Mouse (Mus musculus) heart, embryonic 15.5 days (tissue): ENCODE measurements around the gene Polr2j. TPM values are rescaled to one million over a fixed set of nuclear protein-coding genes. Genes with fewer than 3 reads are reported as not detected.

Source experiments
- ATAC-seq: fragments of 200-750 bp; cut with Nextera tagmentation; replicated peaks from 2 replicates; pipeline ENCODE4 v1.8.0; 2017; ENCODE audit warnings: low read depth, moderate TSS enrichment; ENCODE audit not compliant: insufficient number of reproducible peaks, insufficient read depth, low FRiP score
- H3K27ac ChIP-seq: fragments of 300-500 bp; sonication (generic); 2 replicates; pipeline ENCODE4 v1.5.1; 2015; ENCODE audit warnings: mild to moderate bottlenecking, inconsistent platforms
- H3K27me3 ChIP-seq: fragments of 300-500 bp; sonication (generic); 2 replicates; pipeline ENCODE4 v1.6.1; 2015; ENCODE audit warnings: inconsistent platforms
- H3K36me3 ChIP-seq: fragments of 300-500 bp; sonication (generic); 2 replicates; pipeline ENCODE4 v1.6.1; 2015; ENCODE audit warnings: mild to moderate bottlenecking, inconsistent platforms
- H3K4me1 ChIP-seq: fragments of 300-500 bp; sonication (generic); replicated peaks from 2 replicates; pipeline ENCODE4 v1.6.1; 2015; ENCODE audit warnings: inconsistent platforms
- H3K4me2 ChIP-seq: fragments of 300-500 bp; sonication (generic); 2 replicates; pipeline ENCODE4 v1.6.1; 2015; ENCODE audit warnings: inconsistent platforms, mild to moderate bottlenecking, moderate library complexity
- H3K4me3 ChIP-seq: fragments of 300-500 bp; sonication (generic); 2 replicates; pipeline ENCODE4 v1.5.1; 2015; ENCODE audit warnings: mild to moderate bottlenecking, inconsistent platforms
- H3K9ac ChIP-seq: fragments of 300-500 bp; sonication (generic); 2 replicates; pipeline ENCODE4 v1.6.1; 2015; ENCODE audit warnings: mild to moderate bottlenecking, inconsistent platforms
- H3K9me3 ChIP-seq: fragments of 300-500 bp; sonication (generic); replicated peaks from 2 replicates; pipeline ENCODE4 v1.6.1; 2016; ENCODE audit warnings: inconsistent platforms
- WGBS: fragments of 180-500 bp; shearing (Covaris S2); methylation state at CpG from one replicate; pipeline ENCODE4 v1.1.7; 2015; ENCODE audit warnings: mixed read lengths; 5-methylcytosine and 5-hydroxymethylcytosine counted together
- polyA plus RNA-seq: library from polyadenylated mRNA; unstranded; fragments of >200 nt; fragmentation: Nextera tagmentation; extraction: Ambion mirVana; gene quantifications from 2 replicates; pipeline ENCODE4 v1.2.1, GENCODE M21; 2015

Polr2j gene
- polyA plus RNA-seq = 135 and 140 TPM in 2 replicates

DNA sequence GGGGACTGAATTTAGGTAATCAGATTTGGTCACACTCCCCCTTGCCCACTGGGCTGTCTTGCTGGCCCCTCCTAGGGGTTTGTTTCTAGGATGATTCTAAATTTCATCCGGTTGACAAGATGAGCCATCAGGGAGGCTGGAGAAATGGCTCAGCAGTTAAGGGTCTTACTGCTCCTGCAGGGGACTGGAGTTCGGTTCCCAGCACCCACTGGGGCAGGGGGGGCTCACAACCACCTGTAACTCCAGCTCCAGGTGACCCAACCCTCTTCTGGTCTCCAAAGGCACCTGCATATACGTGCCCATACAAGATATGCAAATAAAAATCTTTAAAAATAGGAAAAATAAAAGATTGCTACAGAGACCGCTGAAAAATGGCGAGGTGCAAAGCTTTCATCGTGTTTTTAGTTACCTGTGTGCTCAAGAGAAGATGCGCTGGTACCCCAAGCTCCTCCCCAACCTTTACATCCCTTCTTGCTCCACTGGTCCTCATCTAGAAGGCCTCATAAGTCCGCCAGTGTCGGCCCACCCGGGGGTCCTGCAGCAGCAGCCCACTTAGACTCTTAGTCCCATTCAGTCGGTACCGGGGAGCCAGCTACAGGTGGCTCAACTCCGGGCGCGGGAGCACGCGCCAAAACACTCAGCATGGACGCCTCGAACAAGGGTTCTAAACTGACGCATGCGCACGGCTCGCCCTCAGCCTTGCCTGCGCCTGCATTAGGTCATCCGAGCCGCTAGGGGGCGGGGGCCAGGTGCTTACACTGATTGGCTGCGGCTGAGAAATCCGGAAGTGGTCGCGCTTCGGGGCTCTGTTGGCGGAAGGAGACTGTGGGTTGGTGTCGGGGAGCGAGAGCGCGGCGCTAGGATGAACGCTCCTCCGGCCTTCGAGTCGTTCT, at the start of gene Polr2j:
Polr2j (plus strand) TSS at position 741 of the 893 bp plus-strand sequence.
- peak; percentile 94 for ATAC-seq
- 3% methylated on average over 42 of the region's 42 CpGs for WGBS

DNA sequence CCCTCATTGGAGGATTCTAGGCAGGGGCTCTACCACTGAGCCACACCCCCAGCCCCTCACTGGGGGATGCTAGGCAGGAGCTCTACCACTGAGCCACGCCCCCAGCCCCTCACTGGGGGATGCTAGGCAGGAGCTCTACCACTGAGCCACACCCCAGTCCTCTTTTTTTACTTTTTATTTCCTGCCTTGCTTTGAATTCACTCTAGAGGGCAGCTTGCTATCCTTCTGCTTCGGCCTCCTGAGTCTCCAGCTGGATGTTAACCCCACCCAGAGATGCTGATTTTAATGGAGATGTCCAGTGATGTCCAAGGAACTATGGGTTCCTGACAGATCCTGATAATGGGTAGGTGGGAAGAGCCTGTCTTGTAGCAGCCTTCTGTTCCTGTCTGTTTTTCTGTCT, 47.0 kb upstream of the Polr2j start:
- H3K4me2 ChIP-seq = no peak overlapping the region
- WGBS = 66% methylated on average over 2 of the region's 2 CpGs

More for the DNA sequence above, at the start of gene Polr2j:
- H3K4me2 ChIP-seq = peak within 1 kb of the TSS; percentile 95
- H3K9ac ChIP-seq = peak within 1 kb of the TSS; percentile 86
- H3K36me3 ChIP-seq = peaks cover 12% of the 10 kb centered on the region; the same call in 1 of the 2 replicates
- peak within 1 kb of the TSS; percentile 66 for H3K27ac ChIP-seq
- peaks cover 21% of the 10 kb centered on the region for H3K4me1 ChIP-seq
- no peaks in the 10 kb centered on the region for H3K9me3 ChIP-seq
- no peaks in the 10 kb centered on the region for H3K27me3 ChIP-seq
- H3K4me3 ChIP-seq = peak within 1 kb of the TSS; percentile 98

DNA sequence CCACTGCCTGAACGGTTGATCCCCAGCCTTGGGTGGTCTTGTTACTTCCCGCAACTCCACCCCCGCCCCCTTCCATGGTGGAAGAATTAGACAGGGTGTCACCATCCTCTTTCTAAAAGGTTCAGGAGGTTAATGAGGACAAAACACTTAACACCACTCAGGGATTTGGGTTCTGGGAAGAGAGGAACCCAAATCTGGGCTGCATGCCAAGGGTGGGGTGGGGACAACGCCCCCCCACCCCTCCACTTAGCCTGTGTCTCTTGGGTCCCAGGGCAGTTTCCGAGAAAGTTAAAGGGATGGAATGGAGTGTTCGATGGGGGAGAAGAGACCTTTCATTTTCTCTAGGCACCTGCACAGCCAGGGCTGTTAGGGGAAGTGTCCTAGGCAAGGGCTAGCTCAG, 43.4 kb upstream of the Polr2j start:
- Histone ChIP-seq H3K27ac (no peak overlapping the region), H3K4me1 (0 out of 2 replicates have a peak, but pooled peaks cover 7% of the 10 kb centered on the region), H3K36me3 (no peaks in the 10 kb centered on the region), H3K4me2 (no peak overlapping the region), H3K9me3 (no peaks in the 10 kb centered on the region), H3K9ac (no peak overlapping the region), H3K27me3 (peaks cover 3% of the 10 kb centered on the region; the same call in 1 of the 2 replicates), H3K4me3 (no peak overlapping the region)
- WGBS = 50% methylated on average over 6 of the region's 6 CpGs
- no peak for ATAC-seq

More for the DNA sequence above, 47.0 kb upstream of the Polr2j start:
- no peak overlapping the region for H3K27ac ChIP-seq
- no peaks in the 10 kb centered on the region for H3K9me3 ChIP-seq
- no peak overlapping the region for H3K4me3 ChIP-seq
- no peak for ATAC-seq
- no peaks in the 10 kb centered on the region for H3K36me3 ChIP-seq
- no peak overlapping the region for H3K9ac ChIP-seq
- peaks cover 4% of the 10 kb centered on the region; the same call in 1 of the 2 replicates for H3K27me3 ChIP-seq
- no peaks in the 10 kb centered on the region for H3K4me1 ChIP-seq

DNA sequence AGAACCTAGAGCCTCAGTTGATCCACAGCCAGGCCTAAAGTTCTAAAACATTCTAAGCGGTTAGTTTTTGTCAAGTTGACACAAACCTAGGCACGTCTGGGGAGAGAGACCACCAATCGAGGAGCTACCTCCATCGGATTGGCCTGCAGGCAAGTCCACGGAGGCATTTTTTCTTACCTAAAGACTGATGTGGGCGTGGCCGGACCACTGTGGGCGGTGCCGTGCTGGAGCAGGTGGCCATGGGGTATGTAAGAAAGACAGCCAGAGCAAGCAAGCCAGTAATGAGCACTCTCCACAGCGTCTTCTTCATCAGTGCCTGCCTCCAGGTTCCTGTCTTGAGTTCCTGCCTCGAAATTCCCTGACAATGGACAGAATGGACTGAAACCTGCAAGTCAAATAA, 42.9 kb upstream of the Polr2j start:
- no peak overlapping the region for H3K4me3 ChIP-seq
- no peak overlapping the region for H3K4me2 ChIP-seq
- no peaks in the 10 kb centered on the region for H3K9me3 ChIP-seq
- H3K36me3 ChIP-seq = no peaks in the 10 kb centered on the region
- H3K9ac ChIP-seq = no peak overlapping the region
- ATAC-seq = no peak
- H3K4me1 ChIP-seq = 0 out of 2 replicates have a peak, but pooled peaks cover 7% of the 10 kb centered on the region
- 65% methylated on average over 11 of the region's 11 CpGs for WGBS
- H3K27me3 ChIP-seq = no peaks in the 10 kb centered on the region
- no peak overlapping the region for H3K27ac ChIP-seq

DNA sequence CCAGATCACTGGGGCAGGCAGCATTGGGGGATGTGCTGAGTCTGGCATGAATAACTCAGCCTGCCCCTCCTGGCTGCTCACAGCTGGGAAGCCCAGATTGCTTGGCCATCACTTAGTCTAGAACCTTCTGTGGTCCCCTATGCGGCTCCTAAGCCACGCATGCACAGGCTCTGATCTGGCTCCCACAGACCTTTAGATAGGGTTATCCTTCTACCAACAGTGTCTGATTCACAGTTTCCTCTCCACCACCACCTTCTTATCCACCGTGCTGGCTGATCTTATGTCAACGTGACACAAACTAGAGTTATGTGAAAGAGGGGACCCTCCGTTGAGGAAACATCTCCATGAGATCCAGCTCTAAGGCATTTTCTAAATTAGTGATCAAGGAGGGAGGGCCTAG, 41.4 kb upstream of the Polr2j start:
- H3K27me3 ChIP-seq = no peaks in the 10 kb centered on the region
- no peak for ATAC-seq
- 0 out of 2 replicates have a peak, but pooled peaks cover 7% of the 10 kb centered on the region for H3K4me1 ChIP-seq
- 68% methylated on average over 5 of the region's 5 CpGs for WGBS
- no peak overlapping the region for H3K9ac ChIP-seq
- no peaks in the 10 kb centered on the region for H3K9me3 ChIP-seq
- H3K4me2 ChIP-seq = no peak overlapping the region
- no peaks in the 10 kb centered on the region for H3K36me3 ChIP-seq
- H3K27ac ChIP-seq = no peak overlapping the region
- H3K4me3 ChIP-seq = no peak overlapping the region

DNA sequence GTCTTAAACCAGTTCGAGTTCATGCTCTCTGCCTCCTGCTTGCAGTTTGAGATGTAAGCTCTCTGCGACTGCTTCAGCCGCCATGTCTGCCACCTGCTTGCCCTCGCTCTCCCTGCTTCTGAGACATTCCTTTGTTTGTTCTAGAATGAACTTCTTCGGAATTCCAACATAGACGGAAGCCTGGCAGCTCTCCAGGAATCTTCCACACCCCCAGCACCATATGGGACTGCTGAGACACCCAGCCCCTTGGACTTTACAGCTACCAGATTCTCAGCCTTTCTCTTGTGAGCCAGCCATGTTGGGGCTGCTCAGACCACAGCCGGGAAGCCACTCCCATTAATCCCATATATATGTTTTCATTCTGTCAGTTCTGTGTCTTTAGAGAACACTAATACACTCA, 40.1 kb upstream of the Polr2j start:
- Histone ChIP-seq H3K27me3 (no peaks in the 10 kb centered on the region), H3K36me3 (no peaks in the 10 kb centered on the region), H3K4me2 (no peak overlapping the region), H3K27ac (no peak overlapping the region), H3K9me3 (no peaks in the 10 kb centered on the region), H3K4me1 (0 out of 2 replicates have a peak, but pooled peaks cover 7% of the 10 kb centered on the region), H3K9ac (no peak overlapping the region), H3K4me3 (no peak overlapping the region)
- no peak for ATAC-seq
- 35% methylated on average over 7 of the region's 7 CpGs for WGBS

DNA sequence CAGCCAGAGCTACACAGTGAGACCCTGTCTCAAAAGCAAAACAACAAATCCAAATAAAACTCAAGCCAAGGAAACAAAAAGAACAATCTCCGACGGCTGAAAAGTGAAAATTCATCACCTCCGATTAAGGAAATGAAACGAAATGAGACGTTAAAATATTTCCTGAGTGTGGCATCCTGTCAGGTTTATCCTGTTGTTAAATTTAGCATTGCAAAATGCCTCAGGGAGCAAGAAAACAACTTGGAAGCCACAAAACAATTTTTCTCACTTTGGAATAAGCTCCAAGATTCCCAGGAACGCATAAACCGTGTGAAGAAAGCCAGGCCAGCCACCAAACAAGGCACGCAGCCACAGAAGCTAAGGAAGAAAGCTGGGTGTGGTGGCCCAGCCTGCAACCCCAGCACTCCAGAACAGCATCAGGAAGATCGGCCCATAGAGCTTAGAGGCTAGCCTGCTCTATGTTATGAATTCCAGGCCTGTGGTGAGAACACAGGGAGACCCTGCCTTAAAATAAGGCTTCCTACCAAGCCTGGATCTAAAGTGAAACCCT, 39.4 kb upstream of the Polr2j start:
- Histone ChIP-seq H3K9me3 (no peaks in the 10 kb centered on the region), H3K36me3 (no peaks in the 10 kb centered on the region), H3K9ac (no peak overlapping the region), H3K4me2 (no peak overlapping the region), H3K4me1 (0 out of 2 replicates have a peak, but pooled peaks cover 7% of the 10 kb centered on the region), H3K4me3 (no peak overlapping the region), H3K27me3 (no peaks in the 10 kb centered on the region), H3K27ac (no peak overlapping the region)
- 59% methylated on average over 9 of the region's 9 CpGs for WGBS
- ATAC-seq = no peak

DNA sequence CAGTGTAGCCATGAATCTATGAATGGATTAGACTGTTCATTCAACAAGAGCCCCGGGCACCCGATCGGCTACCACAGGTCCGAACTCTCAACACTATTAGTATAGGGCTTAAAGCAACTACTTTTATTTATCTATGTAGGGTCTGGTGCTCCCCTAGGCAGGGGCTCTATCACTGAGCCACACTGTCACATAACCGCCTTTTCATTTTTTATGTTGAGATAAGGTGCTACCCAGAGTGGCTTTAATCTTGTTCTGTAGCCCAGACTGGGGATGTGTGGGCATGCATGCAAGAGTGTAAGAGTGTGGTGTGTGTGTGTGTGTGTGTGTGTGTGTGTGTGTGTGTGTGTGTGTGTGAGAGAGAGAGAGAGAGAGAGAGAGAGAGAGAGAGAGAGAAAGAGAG, 38.3 kb upstream of the Polr2j start:
- H3K27ac ChIP-seq = no peak overlapping the region
- no peaks in the 10 kb centered on the region for H3K36me3 ChIP-seq
- H3K27me3 ChIP-seq = no peaks in the 10 kb centered on the region
- H3K9ac ChIP-seq = no peak overlapping the region
- H3K4me1 ChIP-seq = peaks cover 7% of the 10 kb centered on the region; the same call in 1 of the 2 replicates
- H3K4me3 ChIP-seq = no peak overlapping the region
- 87% methylated on average over 5 of the region's 5 CpGs for WGBS
- ATAC-seq = no peak
- H3K9me3 ChIP-seq = no peaks in the 10 kb centered on the region
- no peak overlapping the region for H3K4me2 ChIP-seq

DNA sequence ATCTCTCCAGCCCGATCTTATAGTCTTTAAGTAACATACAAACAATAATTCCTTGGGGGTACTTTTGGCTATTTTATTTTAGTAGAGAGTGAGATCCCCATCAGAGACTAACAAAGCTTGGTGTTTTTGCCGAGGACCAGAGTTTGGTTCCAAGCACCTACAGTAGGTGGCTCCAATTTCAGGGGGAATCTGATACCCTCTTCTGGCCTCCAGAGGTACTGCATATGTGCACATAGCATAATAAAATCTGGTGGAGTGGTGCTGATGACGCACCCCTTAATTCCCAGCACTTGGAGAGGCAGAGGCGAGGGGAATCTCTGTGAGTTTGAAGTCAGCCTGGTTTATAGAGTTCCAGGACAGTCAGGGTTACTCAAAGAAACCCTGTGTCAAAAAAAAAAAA, 34.1 kb upstream of the Polr2j start:
- 73% methylated on average over 4 of the region's 4 CpGs for WGBS
- peaks cover 18% of the 10 kb centered on the region for H3K4me1 ChIP-seq
- no peak overlapping the region for H3K27ac ChIP-seq
- no peak overlapping the region for H3K4me3 ChIP-seq
- no peak for ATAC-seq
- peaks cover 27% of the 10 kb centered on the region for H3K27me3 ChIP-seq
- H3K36me3 ChIP-seq = no peaks in the 10 kb centered on the region
- no peaks in the 10 kb centered on the region for H3K9me3 ChIP-seq
- H3K9ac ChIP-seq = no peak overlapping the region
- no peak overlapping the region for H3K4me2 ChIP-seq

DNA sequence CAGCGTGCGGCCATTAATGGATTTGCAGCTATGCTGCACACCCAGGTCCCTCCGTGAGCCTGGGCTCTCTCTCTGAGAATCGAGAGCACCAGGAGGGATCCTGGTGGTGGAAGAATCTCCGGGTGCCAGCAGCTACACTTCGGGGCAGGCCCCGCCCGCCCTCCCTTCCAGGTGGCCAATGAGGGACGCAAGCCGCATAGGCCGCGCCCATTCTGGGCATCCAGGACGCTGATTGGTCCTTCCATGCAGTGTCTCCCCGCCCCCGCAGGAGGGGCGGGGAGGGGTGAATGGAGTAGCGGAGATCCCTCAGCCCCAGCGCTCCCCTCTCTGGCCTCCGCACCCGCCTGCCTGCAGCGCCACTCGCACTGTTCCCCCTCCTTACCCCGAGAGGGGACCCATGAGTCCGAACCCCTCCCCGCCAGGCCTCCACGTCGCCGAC, 32.7 kb upstream of the Polr2j start, which contains the start of gene Rasa4:
Rasa4 (plus strand) TSS at position 248 of the 439 bp plus-strand sequence.
- Histone ChIP-seq H3K4me1 (peaks cover 18% of the 10 kb centered on the region), H3K27ac (no peak within 1 kb of the TSS), H3K4me2 (peak within 1 kb of the TSS; percentile 93), H3K9me3 (no peaks in the 10 kb centered on the region), H3K27me3 (peaks cover 33% of the 10 kb centered on the region), H3K36me3 (no peaks in the 10 kb centered on the region), H3K4me3 (peak within 1 kb of the TSS; percentile 57), H3K9ac (peak within 1 kb of the TSS; percentile 50)
- WGBS = under 1% methylated on average over 26 of the region's 28 CpGs
- peak; percentile 98 for ATAC-seq

DNA sequence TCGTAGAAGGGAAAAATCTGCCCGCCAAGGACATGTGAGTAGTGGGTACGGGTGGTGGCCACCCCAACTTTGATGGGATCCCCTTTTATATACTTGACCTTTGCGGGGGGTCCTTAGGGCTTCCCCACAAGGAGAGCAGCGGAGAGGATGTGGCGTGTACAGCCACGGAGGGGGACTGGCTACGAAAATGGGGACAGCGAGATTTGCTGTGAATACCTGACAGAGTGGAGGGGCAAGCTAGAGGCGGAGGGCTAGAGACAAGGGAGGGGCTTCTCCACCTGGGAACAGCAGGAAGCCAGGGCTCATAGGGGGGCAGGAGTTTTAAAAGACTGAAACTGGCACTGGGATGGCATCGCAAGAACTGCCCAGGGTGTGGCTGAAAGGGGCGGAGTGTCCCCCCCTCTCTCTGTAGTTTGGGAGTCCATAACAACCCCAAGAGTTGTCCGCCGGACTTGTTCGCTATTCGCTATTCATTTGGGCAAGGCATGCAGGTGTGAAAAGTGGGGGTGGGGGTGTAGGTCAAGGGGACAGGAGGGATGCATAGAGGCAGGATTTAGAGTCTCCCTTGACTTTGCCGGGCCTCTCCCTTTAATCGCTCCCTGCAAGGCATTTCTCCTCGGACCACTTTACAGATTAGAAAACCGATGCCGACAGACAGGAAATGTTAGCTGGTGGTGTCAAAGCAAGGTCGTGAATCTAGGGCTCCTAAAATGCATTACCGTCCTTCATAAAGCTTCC, 32.1 kb upstream of the Polr2j start:
- Histone ChIP-seq H3K9ac (peak overlapping the region; percentile 50), H3K4me2 (peak overlapping the region; percentile 93), H3K27ac (no peak overlapping the region), H3K9me3 (no peaks in the 10 kb centered on the region), H3K4me3 (peak overlapping the region; percentile 57), H3K36me3 (no peaks in the 10 kb centered on the region), H3K4me1 (peaks cover 18% of the 10 kb centered on the region), H3K27me3 (peaks cover 35% of the 10 kb centered on the region)
- WGBS = 2% methylated on average over 23 of the region's 23 CpGs
- ATAC-seq = peak; percentile 6; the same call in 1 of the 2 replicates
